Mouse (Mus musculus) NIH3T3 (cell line): ENCODE measurements at regions not wholly inside any gene's neighbourhood (a gene's known extent, or its start where the extent isn't known, plus 50 kb on each side); places are given as distances from the start of the nearest gene placed in this dataset.
A peak's percentile ranks its signal among the peaks of the same experiment; 100 is the strongest.

Experiments
- DNase-seq: peaks from one replicate; pipeline ENCODE4 v3.0.0-alpha.2; 2012; ENCODE audit warnings: low read depth

DNA sequence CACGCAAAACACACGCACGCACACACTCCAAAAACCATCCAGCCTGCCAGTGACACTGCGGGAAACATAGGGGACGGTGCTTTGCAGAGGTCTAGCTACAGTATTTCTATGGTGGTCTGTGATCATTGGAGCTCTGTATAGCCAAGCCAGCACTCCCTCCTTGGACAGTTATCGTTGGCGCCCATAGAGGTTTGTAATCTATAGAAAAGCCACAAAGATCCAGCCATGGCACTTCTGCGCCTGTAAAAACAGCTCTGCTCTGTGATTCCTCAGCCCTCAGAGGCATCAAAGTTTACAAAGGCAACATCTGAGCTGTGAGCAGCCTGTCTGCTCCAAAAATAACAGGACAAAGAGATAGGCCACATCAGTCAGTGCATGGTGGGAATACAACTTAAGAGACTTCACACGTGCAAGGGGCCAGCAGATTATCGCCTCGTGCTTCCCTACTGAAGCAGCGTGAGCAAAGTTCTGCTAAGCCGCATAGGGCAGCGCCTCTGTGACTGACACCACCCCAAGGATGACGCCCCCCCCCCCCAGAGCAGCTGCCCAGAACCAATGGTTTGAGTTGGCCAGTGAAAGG is 194.7 kb downstream of the Ackr3 start:
- no peak for DNase-seq

DNA sequence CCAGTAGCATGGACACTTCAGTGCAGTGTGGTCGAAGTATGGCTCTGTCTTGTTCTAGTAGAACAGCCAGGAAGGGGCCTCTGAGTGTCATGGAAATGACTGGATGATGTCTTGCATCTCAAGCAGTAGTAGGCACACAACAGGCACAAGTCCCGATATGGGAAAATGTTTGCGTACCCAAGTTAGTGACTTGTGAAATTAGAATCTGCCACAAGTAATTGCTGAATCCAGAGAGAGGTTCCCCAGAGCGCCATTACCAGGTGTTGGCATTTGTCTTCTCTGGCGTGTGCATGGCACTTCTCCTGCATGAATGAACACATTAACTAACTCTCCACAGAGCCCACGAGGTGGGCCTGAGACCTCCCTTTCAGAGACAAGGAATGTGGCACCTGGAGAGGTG is 199.3 kb downstream of the Ackr3 start:
- no peak for DNase-seq

DNA sequence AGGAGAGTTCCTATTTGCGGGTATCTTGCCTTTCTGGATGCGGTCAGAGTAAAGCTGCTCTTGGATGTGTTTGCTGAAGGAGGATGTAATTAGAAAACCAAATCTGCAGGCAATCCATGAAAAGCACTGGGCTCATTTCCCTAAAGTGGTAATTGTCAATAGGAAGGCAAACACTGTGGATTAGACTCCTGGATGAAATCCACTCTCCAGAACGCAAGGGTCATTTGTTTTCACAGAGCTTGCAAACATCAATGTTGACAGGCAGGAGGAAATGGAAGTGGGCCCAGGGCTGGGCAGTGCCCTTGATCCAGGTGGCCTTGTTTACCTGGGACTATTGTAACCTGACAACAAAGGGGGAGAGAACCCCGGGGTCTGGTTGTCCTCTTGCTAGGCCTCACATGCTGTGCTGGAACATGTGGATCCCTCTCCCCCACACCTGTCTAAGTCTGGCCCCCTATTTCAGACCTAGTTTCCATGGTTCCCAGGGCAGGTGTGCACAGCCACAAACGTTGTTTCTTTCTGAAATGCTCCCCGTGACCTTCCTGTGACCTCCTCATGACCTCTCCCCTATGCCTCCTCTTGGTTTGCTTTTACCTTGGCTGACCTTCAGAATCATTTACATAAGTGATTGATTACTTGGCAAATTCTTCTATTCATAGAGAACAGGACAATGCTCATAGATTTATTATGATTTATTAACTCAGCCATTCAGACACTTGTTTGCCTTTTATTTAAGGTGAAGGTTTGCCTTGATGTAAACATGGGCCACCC is 197.9 kb upstream of the Cops8 start:
- DNase-seq, result no peak

DNA sequence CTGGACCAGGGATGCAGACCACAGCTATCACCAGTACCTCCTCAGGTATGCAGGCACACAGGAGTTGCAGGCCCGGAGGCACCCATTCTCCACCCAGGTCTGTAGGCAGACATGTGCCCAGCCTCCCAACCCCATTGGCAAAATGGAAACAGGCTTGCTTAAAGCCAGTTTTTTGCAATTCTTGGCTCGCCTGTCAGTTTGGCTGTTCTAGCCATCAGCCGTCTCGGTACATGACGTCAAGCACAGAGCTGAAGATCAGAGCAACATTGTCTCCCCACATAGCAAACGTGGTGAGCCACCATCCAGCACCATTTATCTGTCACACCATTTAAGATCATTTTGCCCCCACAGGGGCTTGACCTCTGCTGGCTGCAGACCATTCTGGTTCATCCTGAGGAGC is 196.1 kb upstream of the Cops8 start:
- no peak for DNase-seq

DNA sequence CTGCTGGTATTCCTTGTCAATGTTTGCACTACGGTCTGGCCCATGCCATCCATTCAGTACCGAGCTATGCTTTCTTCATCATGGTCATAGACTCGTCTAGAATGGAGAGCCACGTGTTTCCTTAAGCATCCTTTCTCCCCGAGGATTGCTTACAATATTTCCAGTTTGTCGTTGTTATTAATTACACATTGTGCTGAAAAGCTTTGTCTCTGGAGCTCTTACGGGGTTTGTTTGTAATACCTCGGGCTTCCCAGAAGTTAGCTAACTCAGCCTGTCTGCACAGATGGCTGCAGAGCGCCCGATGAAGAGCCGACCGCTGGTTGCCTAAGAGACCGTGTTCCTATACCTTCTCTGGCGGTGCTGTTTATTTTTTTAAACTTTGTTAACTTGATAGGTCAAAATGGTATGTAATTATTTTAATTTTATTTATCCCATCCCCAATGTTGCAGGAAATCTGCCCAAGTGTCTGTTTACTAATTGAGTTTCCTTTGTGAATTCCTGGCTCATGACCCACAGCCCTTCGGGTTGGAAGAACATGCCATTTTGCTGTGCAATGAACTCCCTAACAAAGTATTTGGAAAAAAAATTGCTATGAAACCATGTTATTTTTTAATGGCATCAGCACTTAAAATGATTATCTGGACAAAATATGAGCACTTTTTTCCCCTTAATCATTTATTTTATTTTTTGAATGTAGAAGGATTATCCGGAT is 194.1 kb upstream of the Cops8 start:
- no peak for DNase-seq

DNA sequence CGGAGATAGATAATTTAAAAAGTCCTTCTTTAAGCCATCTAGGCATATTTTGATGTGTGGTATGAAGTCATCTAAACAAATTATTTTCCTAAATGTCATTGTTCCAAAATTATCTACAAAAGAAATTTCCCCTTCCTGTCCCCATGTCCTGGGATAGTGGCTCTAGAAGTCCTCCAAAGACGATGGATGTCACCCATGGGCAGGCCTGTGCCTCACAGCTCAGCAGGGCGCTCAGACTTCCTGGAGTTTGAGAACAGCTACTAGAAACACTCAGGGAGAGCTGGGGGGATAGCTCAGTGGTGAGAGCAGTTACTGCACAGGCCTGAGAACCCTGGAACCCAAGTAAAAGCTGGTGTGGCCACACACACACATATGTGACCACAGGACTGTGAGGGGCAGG is 193.5 kb upstream of the Cops8 start:
- no peak for DNase-seq

DNA sequence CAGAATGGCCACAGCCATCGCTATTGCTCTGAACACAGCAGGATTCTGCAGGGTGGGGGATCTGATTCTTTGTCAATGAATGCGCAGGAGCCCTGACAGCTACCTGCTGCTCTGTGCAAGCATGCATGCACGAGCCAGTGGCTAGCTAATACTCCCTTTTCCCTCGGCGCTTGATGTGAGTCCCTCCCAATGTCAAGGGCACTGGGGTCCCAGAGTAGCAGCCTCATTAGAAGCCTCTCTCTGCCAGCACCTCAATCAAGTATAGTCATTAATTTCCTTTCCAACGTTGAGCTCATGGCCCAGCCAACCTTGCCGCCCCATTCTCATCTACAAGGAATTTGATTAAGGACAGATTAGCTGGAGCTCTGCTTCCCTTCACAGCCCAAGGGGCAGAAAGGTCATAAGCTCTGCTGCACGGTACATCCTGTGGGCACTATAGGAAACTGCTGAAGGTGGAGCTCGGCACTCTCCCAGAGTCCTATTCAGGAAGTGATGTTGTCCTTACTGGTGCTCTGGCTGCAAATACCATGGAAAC is 190.2 kb upstream of the Cops8 start:
- DNase-seq, result no peak

DNA sequence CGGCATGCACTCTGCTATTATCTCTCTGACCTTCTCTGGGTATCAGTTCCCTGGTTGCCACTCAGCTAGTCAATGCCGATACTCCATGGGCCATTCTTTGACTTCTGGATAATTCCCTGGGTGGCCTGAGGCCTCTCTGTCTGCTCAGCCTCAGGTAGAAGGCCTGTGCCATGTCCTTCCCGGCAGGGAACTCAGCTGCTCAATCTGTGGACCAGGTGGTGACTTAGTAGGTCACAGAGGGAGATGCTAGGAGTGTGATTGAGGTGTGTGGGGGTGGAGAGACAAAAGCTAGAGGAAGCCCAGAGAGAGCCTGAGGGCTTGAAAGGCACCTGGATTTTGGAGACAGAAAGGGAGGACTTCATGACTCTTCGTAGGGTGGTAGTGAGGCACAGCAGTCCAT is 188.0 kb upstream of the Cops8 start:
- DNase-seq, result no peak

DNA sequence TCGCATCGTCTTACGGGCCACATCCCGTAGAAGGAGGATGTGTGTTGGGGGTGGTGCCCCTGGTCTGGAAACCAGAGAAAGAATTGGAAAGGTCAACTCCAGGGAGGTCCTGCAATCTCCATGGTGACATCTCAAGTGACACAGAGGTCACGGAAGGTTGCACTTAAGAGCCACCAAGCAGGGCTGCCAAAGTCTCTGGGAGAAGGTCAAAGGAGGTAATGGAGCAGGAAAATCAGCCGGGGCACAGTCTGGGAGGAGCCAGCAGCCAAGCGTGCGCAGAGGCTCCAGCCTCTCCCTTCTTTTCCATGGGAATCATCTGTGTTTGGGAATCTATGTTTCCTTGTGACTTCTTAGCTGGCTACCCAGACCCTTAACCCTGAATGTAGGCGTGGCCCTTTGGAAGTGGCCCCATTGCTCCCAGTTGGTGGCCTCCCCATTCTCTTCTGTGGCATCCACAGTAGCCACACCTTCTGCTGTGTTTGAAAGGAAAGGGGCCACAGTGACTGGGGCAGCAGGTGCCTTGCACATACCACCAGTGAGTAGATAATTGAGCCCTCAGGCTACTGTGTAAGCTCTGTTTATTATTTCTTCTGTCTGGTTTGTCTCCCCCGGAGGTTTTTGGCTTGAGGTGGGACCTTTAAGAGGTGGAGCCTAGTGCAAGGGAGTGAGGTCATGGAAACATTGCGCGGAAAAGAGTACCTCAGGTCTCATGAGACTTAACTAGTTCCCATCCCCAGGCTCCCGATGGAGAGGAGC is 178.5 kb upstream of the Cops8 start:
- no peak for DNase-seq

DNA sequence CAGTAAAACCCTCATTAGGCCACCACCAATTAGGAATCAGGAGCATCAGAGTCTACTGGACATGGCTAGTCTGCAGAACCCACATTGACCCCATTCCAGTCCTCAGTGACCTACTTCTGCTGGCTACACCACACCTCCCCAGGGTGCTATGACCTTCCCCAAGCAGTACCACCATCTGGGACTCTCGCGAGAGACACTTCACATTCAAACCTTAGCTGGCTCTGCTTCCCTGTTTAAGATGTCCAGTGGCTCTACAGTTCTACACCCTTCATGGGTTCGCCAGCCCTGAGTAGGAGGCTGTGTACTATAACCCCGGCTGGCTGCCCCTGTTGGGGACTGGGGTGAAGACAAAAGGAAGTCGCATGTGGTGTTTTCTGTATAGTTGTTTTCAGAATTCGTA is 174.4 kb upstream of the Cops8 start:
- DNase-seq, result no peak

DNA sequence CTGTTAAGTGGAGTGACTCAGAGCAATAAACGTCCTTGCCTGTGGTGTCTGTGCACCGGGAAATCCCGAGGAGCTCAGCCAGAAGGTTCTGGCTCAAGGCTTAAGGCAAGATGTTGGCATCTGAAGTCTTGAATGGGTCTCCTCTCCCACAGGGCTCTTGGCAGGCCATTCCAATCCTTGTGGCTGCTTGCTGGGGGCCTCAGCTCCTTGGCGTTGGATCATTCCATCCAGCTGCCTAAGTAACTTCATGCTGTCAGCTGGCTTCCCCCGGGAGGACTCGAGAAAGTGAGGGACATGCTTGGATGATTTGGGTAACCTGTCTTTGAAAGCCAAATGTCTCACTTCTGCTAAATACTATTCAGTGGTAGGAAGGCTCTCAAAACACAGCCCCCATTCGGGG is 174.0 kb upstream of the Cops8 start:
- peak; percentile 71 for DNase-seq

DNA sequence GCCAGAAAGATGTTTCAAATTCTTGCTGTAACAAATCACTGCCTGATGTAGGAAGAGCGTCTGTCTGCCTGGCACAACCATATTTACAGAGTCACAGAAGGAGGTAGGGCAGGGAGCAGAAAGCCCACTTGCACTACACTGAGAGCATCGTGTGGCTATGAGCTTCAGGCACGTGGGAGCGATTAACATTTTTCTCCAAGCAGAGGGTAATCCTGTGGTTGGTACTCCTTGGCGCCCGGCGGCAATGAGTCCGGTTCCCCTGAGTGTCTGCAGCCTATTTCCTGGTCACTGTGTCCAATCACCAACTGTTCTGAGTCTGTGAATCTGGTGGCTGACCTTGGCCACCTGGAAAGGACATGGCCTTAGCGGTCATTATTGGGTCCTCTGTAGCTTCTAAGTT is 172.3 kb upstream of the Cops8 start:
- DNase-seq, result no peak

DNA sequence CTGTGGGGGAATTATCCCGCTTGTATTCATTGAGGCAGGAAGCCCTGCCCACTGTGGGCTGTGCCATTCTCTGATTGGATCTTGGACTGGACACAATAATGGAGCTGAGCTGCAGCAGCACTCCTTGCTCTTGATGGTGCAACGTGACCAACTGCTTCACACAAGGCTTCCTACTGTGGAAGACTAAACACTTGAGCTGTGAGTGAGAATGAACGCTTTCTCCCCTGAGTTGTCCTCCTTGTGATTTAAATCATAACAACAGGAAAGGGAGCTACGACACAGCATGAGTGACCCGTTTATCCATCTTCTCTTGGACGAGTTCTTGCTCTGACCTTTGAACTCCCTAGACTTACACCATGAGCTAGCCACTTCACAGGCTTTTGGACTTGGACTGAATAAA is 171.0 kb upstream of the Cops8 start:
- DNase-seq, result no peak

DNA sequence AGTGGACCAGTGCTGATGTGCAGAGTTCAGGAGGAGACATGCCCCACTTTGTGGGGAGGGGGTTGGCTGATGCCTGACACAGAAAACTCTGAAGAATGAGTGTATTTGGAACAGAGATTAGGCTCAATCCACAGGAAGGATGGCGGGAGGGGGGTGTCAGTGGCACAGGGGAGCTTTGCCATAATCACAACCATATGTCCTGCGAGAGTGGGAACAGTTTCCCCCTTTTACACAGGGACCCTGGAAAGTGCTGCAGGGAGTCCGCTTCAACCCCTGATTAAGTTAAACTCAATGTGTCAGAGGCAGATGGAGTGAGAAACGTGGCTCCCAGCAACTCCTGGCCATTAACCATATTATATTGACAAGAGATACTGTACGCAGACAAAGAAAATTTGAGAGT is 168.9 kb upstream of the Cops8 start:
- DNase-seq, result no peak

DNA sequence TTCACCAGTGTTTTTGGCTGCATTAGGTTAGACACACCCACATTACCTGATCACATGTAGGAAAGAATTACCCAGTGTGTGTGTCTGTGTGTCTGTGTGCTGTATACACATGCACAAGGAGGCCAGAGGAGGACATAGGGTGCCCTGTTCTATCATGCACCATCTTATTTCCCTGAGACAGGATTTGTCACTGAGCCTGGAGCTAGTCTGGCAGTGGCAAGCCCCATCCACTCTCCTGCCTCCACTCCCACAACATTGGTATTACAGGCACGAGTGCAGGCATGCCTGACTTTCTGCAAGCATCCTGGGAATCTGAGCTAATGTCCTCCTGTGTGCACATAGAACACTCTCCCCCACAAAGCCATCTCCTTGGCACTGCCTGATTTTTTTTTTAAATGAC is 162.1 kb upstream of the Cops8 start:
- no peak for DNase-seq

DNA sequence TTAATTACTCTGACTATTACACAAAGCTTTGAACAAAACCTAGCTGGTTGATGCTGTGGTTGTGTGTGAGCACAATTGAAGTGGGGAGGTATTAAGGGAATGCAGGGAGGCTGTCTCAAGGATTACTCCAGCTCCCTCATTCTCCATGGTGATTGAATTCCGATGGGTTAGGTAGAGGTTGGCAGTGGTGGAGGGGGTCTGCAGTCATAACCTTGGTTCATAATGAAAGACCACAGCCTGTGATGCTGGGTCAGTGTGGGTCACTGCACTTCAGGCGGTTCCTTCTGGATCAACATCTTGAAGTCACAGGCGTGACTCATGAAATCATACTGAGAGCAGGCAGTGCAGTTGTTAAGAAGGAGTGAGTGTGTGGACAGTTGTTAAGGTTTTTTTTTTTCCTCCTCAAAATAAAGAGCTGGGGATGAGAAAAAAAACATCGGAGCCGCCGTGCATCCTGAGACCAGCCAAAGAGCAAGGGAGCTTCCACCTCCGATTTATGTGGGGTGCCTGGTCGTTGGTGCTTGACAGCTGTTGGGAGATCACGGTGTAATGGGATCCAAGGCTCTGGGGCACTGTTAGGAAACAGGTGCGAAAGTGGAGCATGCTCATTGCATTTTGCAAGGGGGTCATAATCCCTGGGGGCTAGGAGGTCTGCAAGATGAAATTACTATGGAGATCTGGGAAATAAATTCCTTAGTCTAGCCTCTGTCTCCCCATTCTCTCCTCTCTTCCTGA is 161.5 kb upstream of the Cops8 start:
- DNase-seq, result peak; percentile 16

DNA sequence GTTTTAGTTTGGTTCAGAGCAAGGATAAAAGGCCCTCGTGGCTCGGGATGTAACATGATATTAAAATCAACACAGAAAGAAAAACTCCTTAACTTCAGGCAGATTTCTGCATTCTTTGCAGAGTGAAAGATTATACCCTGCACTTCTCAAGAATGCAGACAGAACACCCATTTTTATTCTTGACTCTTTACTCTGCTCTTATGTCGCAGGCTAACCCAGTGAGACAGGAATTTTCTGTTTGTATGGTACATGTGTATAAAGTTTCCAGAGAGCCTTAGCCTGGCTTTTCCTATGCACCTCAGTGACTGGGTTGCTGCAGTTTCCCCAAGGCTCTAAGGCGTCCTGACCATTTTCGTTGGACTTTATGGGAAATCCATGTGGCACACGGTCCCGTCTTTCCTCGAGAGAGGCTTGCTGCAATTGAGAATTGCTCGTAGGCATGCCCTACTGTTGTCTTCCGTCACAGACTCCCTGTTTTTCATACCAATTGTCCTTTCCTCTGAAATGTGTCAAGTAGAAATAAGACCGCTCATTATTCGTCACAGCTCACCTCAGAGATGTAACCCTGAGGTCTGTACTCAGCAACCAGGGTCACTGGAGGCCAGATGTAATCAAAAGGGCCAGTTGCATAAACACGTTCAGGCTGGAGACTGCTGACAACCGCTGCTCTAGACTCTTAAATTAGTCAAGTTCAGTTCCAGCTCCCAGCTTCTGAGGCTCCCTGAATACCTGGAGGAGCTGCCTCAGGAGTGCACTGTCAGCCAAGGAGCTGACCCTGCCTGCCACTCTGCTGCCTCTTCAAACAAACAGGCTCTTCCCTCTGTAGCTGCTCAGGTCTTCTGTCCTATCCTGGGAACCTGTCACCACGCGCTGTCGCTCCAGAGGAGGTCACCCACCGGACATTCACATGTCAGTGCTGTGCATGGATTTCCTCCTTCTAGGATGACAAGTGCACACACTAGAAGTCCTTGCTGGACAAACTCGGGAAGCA is 160.2 kb upstream of the Cops8 start:
- DNase-seq, result peak; percentile 19

DNA sequence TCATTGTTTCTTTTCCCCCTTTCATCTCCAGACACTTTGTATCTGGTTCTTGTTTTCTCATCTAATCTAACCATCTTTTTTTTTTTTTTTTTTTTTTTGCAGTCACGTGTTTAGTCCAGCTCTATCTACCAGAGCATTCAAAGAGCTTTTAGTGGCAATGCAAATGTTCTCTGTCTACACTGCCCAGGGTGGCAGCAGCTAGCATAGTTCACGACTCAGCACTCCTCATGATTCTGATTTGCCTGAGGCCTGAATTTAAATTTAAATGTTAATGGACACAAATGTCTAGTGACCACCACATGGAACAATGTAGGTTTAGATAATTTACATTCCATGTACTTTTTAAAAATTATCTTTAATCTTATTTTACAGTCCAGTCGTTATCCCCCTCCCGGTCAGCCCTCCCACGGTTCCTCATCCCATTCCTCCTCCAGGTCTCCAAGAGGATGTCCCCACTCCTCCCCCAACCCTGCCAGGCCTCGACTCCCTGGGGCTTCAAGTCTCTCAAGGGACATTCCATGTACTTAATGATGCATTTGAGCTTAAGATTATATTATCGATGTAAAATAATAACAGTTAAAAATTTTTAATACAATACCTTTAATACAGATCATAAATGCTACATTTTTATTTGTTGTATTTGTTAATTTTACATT is 153.1 kb upstream of the Cops8 start:
- no peak for DNase-seq

DNA sequence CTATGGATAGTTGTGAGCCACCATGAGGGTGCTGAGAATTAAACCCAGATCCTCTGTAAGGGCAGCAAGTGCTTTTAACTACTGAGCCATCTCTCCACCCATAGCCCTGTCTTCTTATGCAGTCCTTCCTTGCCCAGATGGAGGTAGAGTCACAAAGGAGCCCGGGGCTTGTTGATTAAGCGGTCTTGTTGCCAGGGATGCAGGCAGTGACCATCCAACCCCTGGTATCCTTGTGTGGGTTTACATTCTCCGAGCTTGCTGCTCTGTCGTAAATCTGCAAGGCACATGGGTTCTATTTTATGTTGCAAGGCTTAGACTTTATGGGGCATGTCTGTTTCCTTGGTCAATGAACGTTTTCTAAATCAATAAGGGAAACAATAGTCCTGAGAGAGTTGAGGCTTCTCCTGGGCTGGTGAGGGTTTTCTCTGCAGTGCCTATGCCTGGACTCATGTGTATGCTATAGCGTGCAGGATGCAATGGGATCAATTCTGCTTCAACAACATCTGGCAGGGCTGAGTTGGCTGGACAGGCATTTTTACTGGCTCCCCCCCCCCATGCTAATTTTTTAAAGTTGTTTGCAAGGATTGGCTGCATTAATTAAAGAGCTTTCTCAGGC is 150.7 kb upstream of the Cops8 start:
- no peak for DNase-seq

DNA sequence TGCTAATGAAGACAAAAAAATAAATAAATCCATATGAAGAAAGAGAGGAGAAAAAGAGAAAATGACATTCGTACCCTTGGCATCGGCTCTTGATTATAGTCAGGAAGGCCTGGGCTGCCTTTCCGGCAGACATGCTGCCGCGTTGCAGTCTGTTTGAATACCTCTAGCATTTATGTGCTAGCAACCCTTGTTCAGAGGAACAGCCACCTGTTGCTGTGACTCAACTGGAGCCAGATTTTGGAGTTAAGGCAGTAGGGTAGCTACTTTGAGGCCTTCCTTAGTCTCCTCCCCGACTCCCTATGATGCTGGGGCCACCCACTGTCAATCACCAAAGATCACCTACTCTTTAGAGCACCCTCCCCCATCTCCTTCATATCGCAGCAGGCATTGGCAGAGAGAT is 148.5 kb upstream of the Cops8 start:
- no peak for DNase-seq
